Mouse (Mus musculus) embryonic stem cell, embryonic (primary cell): ENCODE data around the gene Arl5c.

ENCODE experiments used
- CTCF ChIA-PET, 4 experiments: fragments of 300-600 bp in 2 of 4; fragments of 350-600 bp in 2 of 4; sonication (Branson Sonifier 250); formaldehyde crosslinking; loops; one replicate each; lab custom pipeline; 2022; ENCODE audit warnings: inconsistent platforms in 2 of 4; lab: Charles Lee
- POLR2A ChIA-PET, 4 experiments: fragments of 300-600 bp in 2 of 4; fragments of 350-600 bp in 2 of 4; sonication (Branson Sonifier 250); formaldehyde crosslinking; loops; one replicate each; lab custom pipeline; 2022; ENCODE audit warnings: antibody characterized with exemption in 4 of 4, inconsistent platforms in 1 of 4; lab: Charles Lee

Gene Arl5c

GRCm38 (mm10) chr11:97995564-97996288 lies at the start of gene Arl5c:
Arl5c (minus strand) TSS chr11:97996181.
- ChIA-PET CTCF (interaction anchor here (0.7 to 2.3 kb wide), 10 partner anchors 8 to 347 kb away, joined by 3 to 28 read pairs (median 3); partner anchors contain the start of gene Fbxo47 (in 1 of the 4)), POLR2A (interaction anchor here in 3 of 4 experiments (0.5 to 3.0 kb wide), 22 partner anchors 8 to 253 kb away, joined by 3 to 19 read pairs (median 4); partner anchors contain the start of genes Plxdc1 (in 2 of the 3), Rpl19 (in 2 of the 3), Rpl23 (in 2 of the 3) and Cacnb1 (in 1 of the 3))

- POLR2A ChIA-PET, result interaction anchor here (0.6 to 9.3 kb wide), 10 partner anchors 10 to 75 kb away, joined by 3 to 138 read pairs (median 5); partner anchors contain the start of gene Rpl19 (in 2 of the 4)
- CTCF ChIA-PET, result interaction anchor here in 1 of 4 experiments (1.8 kb wide), 1 partner anchor 30 kb away, joined by 4 read pairs; no protein-coding TSS in a partner anchor
Observed at GRCm38 (mm10) chr11:98045596-98045995, 49.6 kb upstream of the Arl5c start.

GRCm38 (mm10) chr11:98044074-98044473 lies 48.1 kb upstream of the Arl5c start:
- POLR2A ChIA-PET, result interaction anchor here (0.6 to 9.3 kb wide), 41 partner anchors 8 to 544 kb away, joined by 3 to 138 read pairs (median 5); partner anchors contain the start of genes Rpl19 (in 4 of the 4), Stac2 (in 3 of the 4) and Cacnb1 (in 2 of the 4)

GRCm38 (mm10) chr11:98042741-98043140 lies 46.8 kb upstream of the Arl5c start:
- ChIA-PET POLR2A (interaction anchor here (0.7 to 9.3 kb wide), 35 partner anchors 8 to 730 kb away, joined by 3 to 138 read pairs (median 5); partner anchors contain the start of genes Rpl19 (in 3 of the 4), Stac2 (in 3 of the 4), Cacnb1 (in 2 of the 4) and Arl5c (in 1 of the 4)), CTCF (interaction anchor here in 3 of 4 experiments (0.6 to 2.1 kb wide), 11 partner anchors 10 to 337 kb away, joined by 3 to 9 read pairs (median 4); partner anchors contain the start of gene Cacnb1 (in 1 of the 3))

More at GRCm38 (mm10) chr11:98044074-98044473, 48.1 kb upstream of the Arl5c start:
- CTCF ChIA-PET, result interaction anchor here (0.5 to 2.1 kb wide), 14 partner anchors 9 to 299 kb away, joined by 3 to 9 read pairs (median 4); no protein-coding TSS in a partner anchor

DNA sequence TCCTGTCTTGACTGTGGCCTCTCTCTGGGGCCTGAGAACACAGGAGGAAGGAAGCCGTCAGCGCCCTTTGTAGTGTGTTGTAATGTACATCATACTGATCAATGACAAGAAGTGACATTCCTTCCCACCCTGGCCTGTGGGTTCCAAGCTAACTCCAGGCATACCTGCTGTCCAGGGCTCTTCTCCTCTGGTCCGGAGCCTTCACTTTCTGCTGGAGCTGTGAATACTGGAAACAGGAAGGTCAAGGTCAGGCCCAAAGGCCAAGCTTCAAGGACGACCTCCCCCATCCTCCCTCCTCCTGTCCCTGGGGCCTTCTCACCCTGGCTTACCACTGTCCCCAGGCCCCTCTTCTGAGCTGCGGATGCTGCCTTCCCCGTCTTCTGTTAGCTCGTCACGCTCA lies 45.0 kb upstream of the Arl5c start:
- POLR2A ChIA-PET, result interaction anchor here (0.7 to 9.3 kb wide), 22 partner anchors 9 to 243 kb away, joined by 3 to 138 read pairs (median 4); partner anchors contain the start of genes Rpl19 (in 2 of the 4), Stac2 (in 2 of the 4) and Lasp1 (in 1 of the 4)

GRCm38 (mm10) chr11:98037871-98038270 lies 41.9 kb upstream of the Arl5c start:
- POLR2A ChIA-PET, result interaction anchor here in 3 of 4 experiments (0.6 to 9.3 kb wide), 10 partner anchors 9 to 37 kb away, joined by 3 to 138 read pairs (median 4); partner anchors contain the start of genes Rpl19 (in 3 of the 3) and Cacnb1 (in 1 of the 3)
- CTCF ChIA-PET, result interaction anchor here in 2 of 4 experiments (0.6 to 1.4 kb wide), 2 partner anchors 36 to 401 kb away, joined by 3 to 4 read pairs; no protein-coding TSS in a partner anchor

More for the DNA sequence above, 45.0 kb upstream of the Arl5c start:
- CTCF ChIA-PET, result interaction anchor here (0.6 to 1.4 kb wide), 7 partner anchors 9 to 1376 kb away, joined by 3 to 5 read pairs (median 4); no protein-coding TSS in a partner anchor

- CTCF ChIA-PET, result interaction anchor here (0.5 to 2.4 kb wide), 9 partner anchors 13 to 469 kb away, joined by 3 to 9 read pairs (median 4); partner anchors contain the start of gene Cacnb1 (in 1 of the 4)
- POLR2A ChIA-PET, result interaction anchor here (0.5 to 2.9 kb wide), 36 partner anchors 7 to 229 kb away, joined by 3 to 28 read pairs (median 5); partner anchors contain the start of genes Rpl19 (in 4 of the 4), Stac2 (in 3 of the 4), Cdk12 (in 2 of the 4) and Fbxl20 (in 1 of the 4)
Observed at GRCm38 (mm10) chr11:98035977-98036377, 40.0 kb upstream of the Arl5c start.

GRCm38 (mm10) chr11:98034840-98035239 lies 38.9 kb upstream of the Arl5c start:
- ChIA-PET POLR2A (interaction anchor here in 3 of 4 experiments (0.6 to 2.9 kb wide), 20 partner anchors 8 to 1339 kb away, joined by 3 to 28 read pairs (median 4); partner anchors contain the start of genes Stac2 (in 3 of the 3), Rpl19 (in 2 of the 3) and Cacnb1 (in 1 of the 3)), CTCF (interaction anchor here in 3 of 4 experiments (0.5 to 2.4 kb wide), 9 partner anchors 9 to 159 kb away, joined by 3 to 9 read pairs (median 5); partner anchors contain the start of gene Med1 (in 1 of the 3))

- CTCF ChIA-PET, result interaction anchor here in 3 of 4 experiments (0.6 to 2.4 kb wide), 7 partner anchors 10 to 434 kb away, joined by 3 to 13 read pairs (median 6); no protein-coding TSS in a partner anchor
- POLR2A ChIA-PET, result interaction anchor here in 2 of 4 experiments (1.1 to 9.9 kb wide), 6 partner anchors 8 to 24 kb away, joined by 3 to 138 read pairs (median 5); no protein-coding TSS in a partner anchor
Observed at GRCm38 (mm10) chr11:98034061-98034460, 38.1 kb upstream of the Arl5c start.

GRCm38 (mm10) chr11:98031443-98031770 lies 35.4 kb upstream of the Arl5c start:
- ChIA-PET POLR2A (interaction anchor here (0.7 to 9.9 kb wide), 44 partner anchors 8 to 148 kb away, joined by 3 to 138 read pairs (median 5); partner anchors contain the start of genes Stac2 (in 3 of the 4), Cacnb1 (in 2 of the 4) and Fbxo47 (in 1 of the 4)), CTCF (interaction anchor here (0.5 to 2.0 kb wide), 27 partner anchors 8 to 601 kb away, joined by 3 to 15 read pairs (median 3); partner anchors contain the start of gene Cacnb1 (in 1 of the 4))

- CTCF ChIA-PET, result interaction anchor here (0.5 to 2.0 kb wide), 26 partner anchors 8 to 600 kb away, joined by 3 to 15 read pairs (median 4); partner anchors contain the start of gene Cacnb1 (in 1 of the 4)
- POLR2A ChIA-PET, result interaction anchor here (0.7 to 9.9 kb wide), 44 partner anchors 8 to 147 kb away, joined by 3 to 138 read pairs (median 5); partner anchors contain the start of genes Stac2 (in 3 of the 4), Cacnb1 (in 2 of the 4) and Fbxo47 (in 1 of the 4)
Observed at GRCm38 (mm10) chr11:98030701-98031442, 34.9 kb upstream of the Arl5c start.

DNA sequence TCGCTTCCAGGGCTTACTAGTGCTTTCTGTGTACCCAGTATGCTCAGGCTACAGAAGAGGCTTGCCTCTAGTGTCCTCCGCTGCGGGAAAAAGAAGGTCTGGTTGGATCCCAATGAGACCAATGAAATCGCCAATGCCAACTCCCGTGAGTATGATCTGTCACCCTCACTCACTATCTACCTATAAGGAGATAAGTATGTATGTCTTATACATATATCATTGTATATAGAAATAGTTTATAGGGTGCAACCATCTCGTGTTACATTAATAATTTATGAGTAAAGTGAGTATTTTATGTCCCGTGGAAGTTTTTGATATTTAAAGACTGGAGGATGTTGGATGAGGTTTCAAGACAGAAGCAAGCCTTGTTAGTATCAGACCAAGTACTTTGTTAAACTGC lies 31.8 kb upstream of the Arl5c start:
- POLR2A ChIA-PET, result interaction anchor here (0.7 to 9.9 kb wide), 58 partner anchors 8 to 410 kb away, joined by 3 to 138 read pairs (median 10); partner anchors contain the start of genes Fbxl20 (in 2 of the 4), Stac2 (in 2 of the 4), Cacnb1 (in 1 of the 4) and Lasp1 (in 1 of the 4)
- CTCF ChIA-PET, result interaction anchor here in 1 of 4 experiments (0.7 kb wide), 1 partner anchor 371 kb away, joined by 6 read pairs; no protein-coding TSS in a partner anchor

DNA sequence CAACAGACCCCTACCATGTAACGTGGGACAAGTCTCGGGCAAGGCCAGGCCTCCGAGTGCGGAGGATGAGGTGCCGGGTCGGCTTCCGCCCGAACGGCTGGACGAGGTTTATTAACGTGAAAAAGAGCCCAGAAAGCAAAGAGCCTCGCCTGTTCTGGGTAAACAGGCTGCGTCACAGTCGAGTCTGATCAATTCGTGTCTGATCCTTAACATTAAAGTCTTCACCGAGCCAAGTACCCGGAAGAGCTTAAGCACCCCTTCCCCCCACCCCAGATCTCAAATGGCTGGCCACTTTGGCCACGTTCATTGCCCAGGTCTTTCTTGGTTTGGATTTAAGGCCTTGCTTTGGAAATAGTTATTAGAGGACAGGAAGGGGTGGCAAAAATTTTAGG lies 31.3 kb upstream of the Arl5c start:
- POLR2A ChIA-PET, result interaction anchor here (0.5 to 9.9 kb wide), 79 partner anchors 8 to 515 kb away, joined by 3 to 138 read pairs (median 6); partner anchors contain the start of genes B230217C12Rik (in 2 of the 4), Fbxl20 (in 2 of the 4), Stac2 (in 2 of the 4) and Arl5c (in 1 of the 4)
- CTCF ChIA-PET, result interaction anchor here in 1 of 4 experiments (0.6 to 1.0 kb wide), 2 partner anchors 33 to 315 kb away, joined by 3 read pairs; no protein-coding TSS in a partner anchor

DNA sequence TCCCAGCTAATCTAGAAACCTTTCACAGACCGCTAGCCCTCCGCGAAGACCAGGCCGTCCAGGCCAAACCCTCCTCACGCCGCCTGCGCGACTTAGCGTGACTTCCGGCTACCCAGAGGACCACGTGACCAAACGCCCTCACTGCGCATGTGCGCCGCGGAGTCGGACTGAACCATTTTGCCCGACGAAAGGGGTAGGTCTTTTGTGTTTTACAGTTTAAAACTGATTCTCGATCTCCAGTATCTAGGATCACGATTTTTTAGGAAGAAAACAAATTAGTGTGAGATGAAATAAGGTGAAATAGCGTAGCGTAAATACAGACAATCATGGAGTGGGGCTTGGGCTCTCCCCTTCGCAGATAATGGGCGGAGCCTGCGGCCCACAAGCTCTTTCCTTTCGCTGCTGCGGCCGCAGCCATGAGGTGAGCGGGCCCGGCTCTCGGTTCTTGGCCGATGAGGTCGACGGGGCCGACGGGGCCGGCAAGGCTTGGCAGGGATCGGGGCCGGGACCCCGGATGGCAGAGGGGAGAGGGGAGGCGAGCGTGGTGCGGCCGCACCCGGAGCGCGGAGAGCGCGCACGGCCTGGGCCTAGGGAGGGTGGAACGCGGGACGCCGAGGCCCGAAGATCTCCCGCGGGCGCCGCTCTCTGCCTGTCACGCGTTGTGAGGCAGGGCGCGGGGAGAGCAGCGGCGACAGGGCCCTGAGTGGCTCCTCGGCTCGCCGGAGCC lies 30.8 kb upstream of the Arl5c start, which contains the start of gene Rpl19:
Gene Rpl19 (plus strand): TSS at position 141 of the 727 bp plus-strand sequence.
- POLR2A ChIA-PET, result interaction anchor here (0.5 to 9.9 kb wide), 112 partner anchors 7 to 1513 kb away, joined by 3 to 138 read pairs (median 5); partner anchors contain the start of genes Fbxo47 (in 3 of the 4), Arl5c (in 2 of the 4), B230217C12Rik (in 2 of the 4) and Cdk12 (in 2 of the 4)
- CTCF ChIA-PET, result interaction anchor here in 1 of 4 experiments (0.6 to 1.0 kb wide), 2 partner anchors 32 to 316 kb away, joined by 3 read pairs; no protein-coding TSS in a partner anchor

- POLR2A ChIA-PET, result interaction anchor here (0.5 to 9.9 kb wide), 109 partner anchors 7 to 1513 kb away, joined by 3 to 138 read pairs (median 5); partner anchors contain the start of genes Fbxo47 (in 3 of the 4), Arl5c (in 2 of the 4), B230217C12Rik (in 2 of the 4) and Cdk12 (in 2 of the 4)
- CTCF ChIA-PET, result interaction anchor here in 1 of 4 experiments (1.0 kb wide), 1 partner anchor 316 kb away, joined by 3 read pairs; no protein-coding TSS in a partner anchor
Observed at GRCm38 (mm10) chr11:98026248-98026569, 30.2 kb upstream of the Arl5c start.
